Mouse (Mus musculus) heart, adult 2 months (tissue): ENCODE results near the gene Chrna9. TPM values are rescaled to one million over a fixed set of nuclear protein-coding genes. Genes with fewer than 3 reads are reported as not detected.
"Not testable (repeated sequence)": the region's sequence is repeated elsewhere in the genome, so short reads cannot be mapped to it uniquely, and the experiment has no call there.

Experiments used
- DNase-seq, 2 experiments: peaks; one replicate each; pipeline ENCODE4 v3.0.0; 2021
- H3K27ac ChIP-seq: fragments of 200-600 bp; 2 replicates; pipeline ENCODE4 v1.8.1; 2022
- H3K27me3 ChIP-seq: fragments of 200-500 bp; 2 replicates; pipeline ENCODE4 v1.6.1; 2012; ENCODE audit warnings: mild to moderate bottlenecking, low read length, inconsistent platforms, mixed read lengths; ENCODE audit not compliant: control insufficient read depth, insufficient read depth
- H3K36me3 ChIP-seq: fragments of 200-500 bp; 2 replicates; pipeline ENCODE4 v1.6.1; 2012; ENCODE audit warnings: low read length, inconsistent platforms; ENCODE audit not compliant: control insufficient read depth, insufficient read depth
- H3K4me1 ChIP-seq: fragments of 200-500 bp; 2 replicates; pipeline ENCODE4 v1.6.1; 2011; ENCODE audit warnings: low read length; ENCODE audit not compliant: control insufficient read depth, insufficient read depth
- H3K4me3 ChIP-seq: fragments of 200-600 bp; 2 replicates; pipeline ENCODE4 v1.8.1; 2022
- H3K79me2 ChIP-seq: fragments of 200-500 bp; replicated peaks from 2 replicates; pipeline ENCODE4 v1.6.1; 2012; ENCODE audit warnings: mild to moderate bottlenecking, inconsistent platforms, low read length, moderate library complexity, mixed read lengths; ENCODE audit not compliant: control insufficient read depth, insufficient read depth
- H3K9ac ChIP-seq: fragments of 200-500 bp; 2 replicates; pipeline ENCODE4 v1.6.1; 2012; ENCODE audit warnings: low read depth, mild to moderate bottlenecking, control low read depth, inconsistent platforms, low read length, mixed read lengths
- CTCF ChIP-seq: fragments of 200-600 bp; IDR thresholded peaks from 2 replicates; pipeline ENCODE4 v1.8.1; 2022; ENCODE audit warnings: antibody characterized with exemption, mild to moderate bottlenecking, moderate library complexity
- EP300 ChIP-seq: fragments of 200-500 bp; IDR thresholded peaks from 2 replicates; pipeline ENCODE4 v1.6.1; 2011; ENCODE audit warnings: low read depth, low read length, control low read depth; ENCODE audit not compliant: insufficient read depth
- POLR2A ChIP-seq: fragments of 200-500 bp; IDR thresholded peaks from 2 replicates; pipeline ENCODE4 v1.6.1; 2011; ENCODE audit warnings: mild to moderate bottlenecking, low read depth, low read length, control low read depth; ENCODE audit not compliant: insufficient read depth
- WGBS: fragments of 180-500 bp; shearing (Covaris S2); methylation state at CpG from one replicate; pipeline ENCODE4 v1.1.7; 2018; 5-methylcytosine and 5-hydroxymethylcytosine counted together
- intact Hi-C: fragments of 180-260 bp; cut with DNase I; formaldehyde crosslinking; loops from one replicate; pipeline ENCODE4 v1.15.1; 2025
- polyA plus RNA-seq: library from polyadenylated mRNA; depleted of rRNA; stranded (reverse); fragments of >200 nt; gene quantifications from 2 replicates; pipeline ENCODE4 v1.2.3, GENCODE M21; 2012
- total RNA-seq, 2 experiments: library from RNA; stranded (reverse); gene quantifications; 2 replicates each; pipeline ENCODE4 v1.2.3; 2021

Gene Chrna9
- total and polyA plus RNA-seq, 3 experiments: 0.18 to 0.52 TPM; not detected in 1

- Histone ChIP-seq H3K4me1 (no peaks in the 10 kb centered on the region), H3K36me3 (no peaks in the 10 kb centered on the region), H3K9ac (no peak overlapping the region), H3K4me3 (no peak overlapping the region), H3K79me2 (no peaks in the 10 kb centered on the region), H3K27me3 (no peaks in the 10 kb centered on the region), H3K27ac (no peak overlapping the region)
- no peak for TF ChIP-seq POLR2A
- TF ChIP-seq EP300: no peak
- no peak for TF ChIP-seq CTCF
- intact Hi-C loops: no loop called here
- 60% methylated on average over 12 of the region's 12 CpGs for WGBS
- no peak for DNase-seq
Observed at GRCm38 (mm10) chr5:65967091-65967490, 32.4 kb downstream of the Chrna9 start.

DNA sequence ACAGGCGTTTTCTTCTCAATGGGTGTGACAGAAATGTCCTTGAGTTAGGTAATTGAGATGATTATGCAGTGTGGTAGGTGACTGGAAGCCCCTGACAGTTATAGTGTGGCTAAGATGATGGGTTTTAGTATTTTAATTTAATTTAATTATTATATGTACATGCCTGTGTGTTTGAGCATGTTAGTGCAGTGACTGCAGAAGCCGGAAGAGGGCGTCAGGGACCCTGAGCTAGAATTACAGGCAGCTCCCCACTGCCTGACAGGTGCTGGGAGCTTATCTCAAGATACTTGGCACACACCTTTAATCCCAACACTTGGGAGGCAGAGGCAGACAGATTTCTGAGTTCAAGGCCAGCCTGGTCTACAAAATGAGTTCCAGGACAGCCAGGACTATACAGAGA, 33.3 kb downstream of the Chrna9 start:
- Histone ChIP-seq H3K27ac (no peak overlapping the region), H3K4me1 (no peaks in the 10 kb centered on the region), H3K79me2 (no peaks in the 10 kb centered on the region), H3K27me3 (no peaks in the 10 kb centered on the region), H3K4me3 (no peak overlapping the region), H3K36me3 (no peaks in the 10 kb centered on the region), H3K9ac (no peak overlapping the region)
- 91% methylated on average over 3 of the region's 3 CpGs for WGBS
- no peak for TF ChIP-seq CTCF
- no peak for TF ChIP-seq EP300
- TF ChIP-seq POLR2A: no peak
- intact Hi-C loops: no loop called here
- no peak for DNase-seq

GRCm38 (mm10) chr5:65973189-65973588, 38.5 kb downstream of the Chrna9 start:
- Histone ChIP-seq H3K9ac (no peak overlapping the region), H3K27ac (no peak overlapping the region), H3K4me3 (no peak overlapping the region), H3K79me2 (no peaks in the 10 kb centered on the region), H3K36me3 (no peaks in the 10 kb centered on the region), H3K27me3 (no peaks in the 10 kb centered on the region), H3K4me1 (no peaks in the 10 kb centered on the region)
- WGBS: 51% methylated on average over 2 of the region's 2 CpGs
- TF ChIP-seq EP300 (no peak), CTCF (no peak), POLR2A (no peak)
- intact Hi-C loops: no loop called here
- no peak for DNase-seq

- intact Hi-C loops: no loop called here
- H3K79me2 ChIP-seq: no peaks in the 10 kb centered on the region
- no peak for DNase-seq
- H3K4me3 ChIP-seq: no peak overlapping the region
- 85% methylated on average over 13 of the region's 13 CpGs for WGBS
- H3K27me3 ChIP-seq: no peaks in the 10 kb centered on the region
- H3K9ac ChIP-seq: no peak overlapping the region
- no peak overlapping the region for H3K27ac ChIP-seq
- H3K36me3 ChIP-seq: no peaks in the 10 kb centered on the region
- H3K4me1 ChIP-seq: no peaks in the 10 kb centered on the region
- no peak for TF ChIP-seq POLR2A
Observed at GRCm38 (mm10) chr5:65975731-65976130, 41.0 kb downstream of the Chrna9 start.

DNA sequence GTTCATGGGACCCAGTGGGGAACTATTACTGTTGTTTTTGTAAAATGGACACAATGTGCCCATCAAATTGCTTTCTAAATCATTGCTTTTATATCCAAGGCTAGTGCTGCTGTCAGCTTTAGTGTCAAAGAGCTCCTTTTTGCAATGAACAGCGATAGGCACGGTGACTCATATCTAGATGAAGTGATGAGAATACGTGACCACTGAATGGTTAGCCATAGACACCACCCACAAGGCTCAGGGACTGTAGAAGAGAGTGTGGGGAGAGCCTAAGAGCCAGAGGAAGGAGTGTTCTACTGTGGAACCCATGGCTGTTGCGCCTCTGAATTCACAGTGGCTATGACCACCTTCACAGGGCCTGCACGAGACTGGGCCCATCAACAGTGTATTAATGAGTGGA, 51.7 kb downstream of the Chrna9 start:
- no peaks in the 10 kb centered on the region for H3K36me3 ChIP-seq
- intact Hi-C loops: no loop called here
- TF ChIP-seq POLR2A (no peak), EP300 (no peak), CTCF (no peak)
- no peak overlapping the region for H3K4me3 ChIP-seq
- no peaks in the 10 kb centered on the region for H3K79me2 ChIP-seq
- H3K27ac ChIP-seq: no peak overlapping the region
- H3K9ac ChIP-seq: no peak overlapping the region
- 84% methylated on average over 5 of the region's 5 CpGs for WGBS
- no peaks in the 10 kb centered on the region for H3K27me3 ChIP-seq
- no peak for DNase-seq
- no peaks in the 10 kb centered on the region for H3K4me1 ChIP-seq

DNA sequence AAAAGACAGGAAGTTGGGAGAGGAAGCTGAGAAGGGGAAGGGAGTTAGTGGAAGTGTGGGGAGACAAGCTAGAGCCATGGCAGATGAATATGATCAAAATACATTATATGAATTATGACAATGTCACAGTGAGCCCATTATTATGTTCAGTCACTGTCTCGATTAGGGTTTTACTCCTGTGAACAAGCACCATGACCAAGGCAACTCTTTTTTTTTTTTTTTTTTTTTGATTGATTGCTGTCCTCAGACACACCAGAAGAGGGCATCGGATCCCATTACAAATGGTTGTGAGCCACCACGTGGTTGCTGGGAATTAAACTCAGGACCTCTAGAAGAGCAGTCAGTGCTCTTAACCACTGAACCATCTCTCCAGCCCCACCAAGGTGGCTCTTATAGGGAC, 52.3 kb downstream of the Chrna9 start:
- H3K79me2 ChIP-seq, intact Hi-C loops, DNase-seq, H3K27me3 ChIP-seq, H3K36me3 ChIP-seq, H3K27ac ChIP-seq, H3K9ac ChIP-seq, H3K4me1 ChIP-seq, H3K4me3 ChIP-seq: not testable (repeated sequence)
- 79% methylated on average over 3 of the region's 3 CpGs for WGBS

DNA sequence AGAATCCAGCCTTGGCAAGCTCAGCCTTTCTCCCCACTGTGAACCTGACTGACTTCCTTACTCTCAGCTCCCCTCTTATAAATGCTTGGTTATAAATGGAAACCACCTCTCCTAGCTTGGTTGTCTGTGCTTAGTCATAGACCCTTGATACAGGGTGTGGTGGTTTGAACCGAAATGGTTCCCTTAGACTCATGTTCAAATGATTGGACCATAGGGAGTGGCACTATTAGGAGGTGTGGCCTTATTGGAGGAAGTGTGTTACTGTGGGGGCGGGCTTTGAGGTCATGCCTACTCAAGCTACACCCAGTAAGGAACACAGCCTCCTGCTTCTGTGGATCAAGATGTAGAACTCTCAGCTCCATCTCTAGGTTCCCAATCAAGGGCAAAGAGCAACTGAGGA, 56.5 kb downstream of the Chrna9 start:
- intact Hi-C loops: no loop called here
- no peak overlapping the region for H3K27ac ChIP-seq
- DNase-seq: no peak
- H3K4me3 ChIP-seq: no peak overlapping the region
- no peaks in the 10 kb centered on the region for H3K79me2 ChIP-seq
- 75% methylated on average over 2 of the region's 2 CpGs for WGBS
- H3K4me1 ChIP-seq: no peaks in the 10 kb centered on the region
- H3K36me3 ChIP-seq: no peaks in the 10 kb centered on the region
- no peaks in the 10 kb centered on the region for H3K27me3 ChIP-seq
- no peak overlapping the region for H3K9ac ChIP-seq
- TF ChIP-seq EP300: no peak
- TF ChIP-seq CTCF: no peak
- no peak for TF ChIP-seq POLR2A
